Mouse (Mus musculus) liver, embryonic 16.5 days (tissue): ENCODE data around the gene Sobp. TPM values are rescaled to one million over a fixed set of nuclear protein-coding genes. Genes with fewer than 3 reads are reported as not detected.

Experiments used
- ATAC-seq: fragments of 200-750 bp; cut with Nextera tagmentation; 2 replicates; pipeline ENCODE4 v1.8.0; 2017; ENCODE audit warnings: low read depth, mild to moderate bottlenecking, moderate number of reproducible peaks, moderate library complexity
- H3K27ac ChIP-seq: fragments of 300-500 bp; sonication (generic); 2 replicates; pipeline ENCODE4 v1.5.1; 2014; ENCODE audit warnings: mild to moderate bottlenecking, low read length
- H3K27me3 ChIP-seq: fragments of 300-500 bp; sonication (generic); 2 replicates; pipeline ENCODE4 v1.6.1; 2014; ENCODE audit warnings: low read depth, low read length, mixed read lengths; ENCODE audit not compliant: control insufficient read depth, insufficient read depth
- H3K36me3 ChIP-seq: fragments of 300-500 bp; sonication (generic); 2 replicates; pipeline ENCODE4 v1.6.1; 2014; ENCODE audit warnings: mild to moderate bottlenecking; ENCODE audit not compliant: control insufficient read depth, insufficient read depth
- H3K4me1 ChIP-seq: fragments of 300-500 bp; sonication (generic); 2 replicates; pipeline ENCODE4 v1.6.1; 2014; ENCODE audit warnings: low read depth, low read length, mixed read lengths; ENCODE audit not compliant: control insufficient read depth
- H3K4me2 ChIP-seq: fragments of 300-500 bp; sonication (generic); 2 replicates; pipeline ENCODE4 v1.6.1; 2014; ENCODE audit warnings: low read depth, low read length, mixed read lengths
- H3K4me3 ChIP-seq: fragments of 300-500 bp; sonication (generic); 2 replicates; pipeline ENCODE4 v1.5.1; 2014; ENCODE audit warnings: low read depth, mild to moderate bottlenecking, low read length
- H3K9ac ChIP-seq: fragments of 300-500 bp; sonication (generic); 2 replicates; pipeline ENCODE4 v1.6.1; 2014; ENCODE audit warnings: low read depth, low read length
- H3K9me3 ChIP-seq: fragments of 300-500 bp; sonication (generic); replicated peaks from 2 replicates; pipeline ENCODE4 v1.6.1; 2016; ENCODE audit warnings: low read length; ENCODE audit not compliant: control insufficient read depth
- WGBS: fragments of 180-500 bp; shearing (Covaris S2); extraction: QIAGEN DNeasy Blood & Tissue Kit; methylation state at CpG from one replicate; pipeline ENCODE4 v1.1.7; 2014; ENCODE audit not compliant: insufficient replicate concordance; 5-methylcytosine and 5-hydroxymethylcytosine counted together
- polyA plus RNA-seq: library from polyadenylated mRNA; unstranded; fragments of >200 nt; fragmentation: Nextera tagmentation; extraction: Ambion mirVana; gene quantifications from 2 replicates; pipeline ENCODE4 v1.2.1, GENCODE M21; 2015

The Sobp gene
- polyA plus RNA-seq, 1 experiment from 2014 or later: 0.02 TPM

GRCm38 (mm10) chr10:43166817-43167216 is 7.5 kb downstream of the Sobp start:
- Histone ChIP-seq H3K9ac (no peak overlapping the region), H3K36me3 (no peaks in the 10 kb centered on the region), H3K4me3 (no peak overlapping the region), H3K9me3 (no peaks in the 10 kb centered on the region; the same call in 1 of the 2 replicates), H3K4me1 (no peaks in the 10 kb centered on the region), H3K27ac (no peak overlapping the region), H3K27me3 (peaks cover 17% of the 10 kb centered on the region), H3K4me2 (no peak overlapping the region)
- no peak for ATAC-seq
- 57% methylated on average over 3 of the region's 3 CpGs for WGBS

GRCm38 (mm10) chr10:43166146-43166545 is 8.2 kb downstream of the Sobp start:
- no peak for ATAC-seq
- Histone ChIP-seq H3K4me1 (no peaks in the 10 kb centered on the region), H3K27ac (no peak overlapping the region), H3K27me3 (peaks cover 13% of the 10 kb centered on the region), H3K36me3 (no peaks in the 10 kb centered on the region), H3K4me3 (no peak overlapping the region), H3K4me2 (no peak overlapping the region), H3K9ac (no peak overlapping the region), H3K9me3 (no peaks in the 10 kb centered on the region; the same call in 1 of the 2 replicates)
- 46% methylated on average over 1 of the region's 1 CpGs for WGBS

- no peak overlapping the region for H3K27ac ChIP-seq
- H3K9ac ChIP-seq: no peak overlapping the region
- 81% methylated on average over 2 of the region's 2 CpGs for WGBS
Observed at GRCm38 (mm10) chr10:43164406-43164805, 9.9 kb downstream of the Sobp start.

GRCm38 (mm10) chr10:43162318-43162717 is 12.0 kb downstream of the Sobp start:
- Histone ChIP-seq H3K4me1 (no peaks in the 10 kb centered on the region), H3K27me3 (no peaks in the 10 kb centered on the region), H3K4me2 (no peak overlapping the region), H3K36me3 (no peaks in the 10 kb centered on the region), H3K4me3 (no peak overlapping the region), H3K9me3 (no peaks in the 10 kb centered on the region; the same call in 1 of the 2 replicates), H3K27ac (no peak overlapping the region), H3K9ac (no peak overlapping the region)
- ATAC-seq: no peak
- WGBS: 73% methylated on average over 12 of the region's 12 CpGs

More at GRCm38 (mm10) chr10:43164406-43164805, 9.9 kb downstream of the Sobp start:
- Histone ChIP-seq H3K4me1 (no peaks in the 10 kb centered on the region), H3K9me3 (no peaks in the 10 kb centered on the region; the same call in 1 of the 2 replicates), H3K36me3 (no peaks in the 10 kb centered on the region), H3K27me3 (peaks cover 3% of the 10 kb centered on the region), H3K4me3 (no peak overlapping the region), H3K4me2 (no peak overlapping the region)
- no peak for ATAC-seq

- Histone ChIP-seq H3K4me2 (no peak overlapping the region), H3K4me3 (no peak overlapping the region), H3K9ac (no peak overlapping the region), H3K4me1 (no peaks in the 10 kb centered on the region), H3K27me3 (no peaks in the 10 kb centered on the region), H3K27ac (no peak overlapping the region), H3K9me3 (no peaks in the 10 kb centered on the region; the same call in 1 of the 2 replicates), H3K36me3 (no peaks in the 10 kb centered on the region)
- no peak for ATAC-seq
- 70% methylated on average over 5 of the region's 5 CpGs for WGBS
Observed at GRCm38 (mm10) chr10:43159333-43159732, 15.0 kb downstream of the Sobp start.

- Histone ChIP-seq H3K4me2 (no peak overlapping the region), H3K27me3 (no peaks in the 10 kb centered on the region), H3K4me3 (no peak overlapping the region), H3K9me3 (no peaks in the 10 kb centered on the region; the same call in 1 of the 2 replicates), H3K9ac (no peak overlapping the region), H3K4me1 (no peaks in the 10 kb centered on the region), H3K36me3 (no peaks in the 10 kb centered on the region), H3K27ac (no peak overlapping the region)
- 51% methylated on average over 5 of the region's 5 CpGs for WGBS
- no peak for ATAC-seq
Observed at GRCm38 (mm10) chr10:43158917-43159316, 15.4 kb downstream of the Sobp start.

GRCm38 (mm10) chr10:43155046-43155560 is 19.2 kb downstream of the Sobp start:
- Histone ChIP-seq H3K27me3 (no peaks in the 10 kb centered on the region), H3K36me3 (no peaks in the 10 kb centered on the region), H3K9ac (no peak overlapping the region), H3K4me3 (no peak overlapping the region), H3K4me2 (no peak overlapping the region), H3K27ac (no peak overlapping the region), H3K4me1 (no peaks in the 10 kb centered on the region), H3K9me3 (no peaks in the 10 kb centered on the region)
- ATAC-seq: no peak
- WGBS: 44% methylated on average over 12 of the region's 12 CpGs

GRCm38 (mm10) chr10:43152643-43153042 is 21.7 kb downstream of the Sobp start:
- no peak for ATAC-seq
- H3K9ac ChIP-seq: no peak overlapping the region
- H3K27me3 ChIP-seq: no peaks in the 10 kb centered on the region
- H3K4me1 ChIP-seq: no peaks in the 10 kb centered on the region
- no peaks in the 10 kb centered on the region for H3K36me3 ChIP-seq
- H3K27ac ChIP-seq: no peak overlapping the region
- no peak overlapping the region for H3K4me2 ChIP-seq
- no peaks in the 10 kb centered on the region for H3K9me3 ChIP-seq
- no peak overlapping the region for H3K4me3 ChIP-seq
- WGBS: 66% methylated on average over 8 of the region's 8 CpGs

- ATAC-seq: no peak
Observed at GRCm38 (mm10) chr10:43148456-43148855, 25.9 kb downstream of the Sobp start.

More at GRCm38 (mm10) chr10:43148456-43148855, 25.9 kb downstream of the Sobp start:
- Histone ChIP-seq H3K4me3 (no peak overlapping the region), H3K9me3 (no peaks in the 10 kb centered on the region), H3K27ac (no peak overlapping the region), H3K9ac (no peak overlapping the region), H3K36me3 (no peaks in the 10 kb centered on the region), H3K4me1 (no peaks in the 10 kb centered on the region), H3K27me3 (no peaks in the 10 kb centered on the region), H3K4me2 (no peak overlapping the region)
- 66% methylated on average over 11 of the region's 11 CpGs for WGBS
